Mouse (Mus musculus): ENCODE results near the gene Gas1. TPM values are rescaled to one million over a fixed set of nuclear protein-coding genes. Genes with fewer than 3 reads are reported as not detected.
A peak's percentile ranks its signal among the peaks of the same experiment; 100 is the strongest.

Gas1 gene
- total RNA-seq (2022): 1 to 10 TPM; 7.3 to 9.0 (median 8.2) TPM

DNA sequence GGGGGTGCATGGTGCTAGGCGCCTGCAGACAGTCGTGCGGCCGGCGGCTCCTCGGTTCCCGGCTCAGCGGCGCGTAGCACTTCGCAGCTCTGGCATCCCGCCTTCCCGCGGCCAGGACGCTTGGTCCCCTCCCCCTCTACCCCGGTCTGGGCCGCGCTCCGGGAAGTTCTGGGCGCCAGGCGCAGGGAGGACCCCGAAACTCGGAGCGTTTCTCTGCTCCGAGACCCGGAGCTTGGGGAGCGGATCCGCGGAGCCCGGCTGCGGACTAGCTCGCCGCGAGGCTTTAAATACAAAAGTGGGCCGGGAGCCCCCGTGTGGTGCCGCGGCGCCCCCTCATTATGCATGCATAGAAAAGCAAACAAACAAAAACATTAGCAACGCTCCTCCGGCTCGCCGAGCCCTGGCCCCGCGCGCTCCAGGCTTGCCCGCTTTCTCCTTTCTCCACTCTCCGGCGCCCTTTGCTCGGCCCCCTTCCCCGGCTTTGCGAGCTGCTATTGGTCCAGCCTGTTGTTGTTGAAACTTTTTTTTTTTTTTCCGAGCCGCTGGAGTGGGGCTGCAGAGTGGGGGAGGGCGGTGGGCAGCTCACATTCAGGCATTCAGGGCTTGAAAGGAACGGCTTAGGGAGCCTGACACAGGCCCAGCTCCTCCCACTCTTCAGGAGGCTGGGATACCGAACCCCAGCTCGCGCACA, at the start of gene Gas1:
Gene Gas1, minus strand, starts transcription at position 260 of the 691 bp plus-strand sequence.
- DNase-seq (ENCODE audit: low spot score in 2 of 2): peak; percentile 76 to 84

DNA sequence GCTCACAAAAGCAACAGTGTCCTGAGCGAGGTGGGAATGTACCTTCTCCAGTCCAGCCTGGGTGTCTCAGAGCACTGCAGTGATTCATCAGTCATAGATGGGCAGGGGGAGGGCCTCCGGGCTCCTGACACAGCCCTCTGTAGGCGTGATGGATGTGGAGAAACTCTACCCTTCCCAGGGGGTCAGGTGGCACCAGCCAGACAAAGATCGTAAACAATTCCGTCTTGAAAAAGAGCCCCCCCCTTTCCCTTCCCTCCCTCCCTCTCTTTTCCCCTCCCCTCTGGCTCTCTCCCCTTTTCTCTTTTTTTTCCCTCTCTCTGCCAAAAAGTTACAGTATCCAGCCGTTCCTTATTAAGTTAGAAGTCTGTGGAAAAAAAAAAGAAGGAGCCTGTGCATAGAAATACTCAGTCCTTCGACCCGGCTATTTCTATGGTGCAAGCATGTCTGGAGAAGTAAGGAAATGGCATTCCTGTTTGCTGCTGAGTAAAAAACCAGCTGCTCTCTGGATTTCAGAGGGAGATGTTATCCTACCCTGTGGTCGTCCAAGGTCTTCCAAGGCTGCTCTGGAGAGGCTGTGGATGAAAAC, 49.2 kb upstream of the Gas1 start:
- no peak for DNase-seq (ENCODE audit: low spot score in 2 of 2)

DNA sequence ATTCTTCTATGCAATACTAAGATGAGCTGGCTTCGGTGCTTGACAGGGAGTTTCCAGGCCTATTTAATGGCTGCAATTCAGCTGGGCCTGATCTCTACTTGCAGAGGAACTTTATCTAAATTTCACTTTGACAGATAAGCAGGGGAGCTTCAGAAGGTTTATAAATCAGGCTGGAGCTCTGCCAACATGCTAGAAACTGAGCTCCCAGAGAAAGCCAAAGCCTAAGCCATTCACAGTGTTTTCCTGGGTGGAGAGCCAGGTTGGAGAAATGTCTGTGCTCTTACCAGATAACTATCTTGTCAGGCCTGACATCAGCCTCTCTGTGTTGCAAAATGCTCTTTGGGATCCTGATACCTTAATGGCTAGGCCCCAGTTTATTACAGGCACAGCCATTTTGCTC, 48.6 kb upstream of the Gas1 start:
- DNase-seq (ENCODE audit: low spot score in 2 of 2): no peak

DNA sequence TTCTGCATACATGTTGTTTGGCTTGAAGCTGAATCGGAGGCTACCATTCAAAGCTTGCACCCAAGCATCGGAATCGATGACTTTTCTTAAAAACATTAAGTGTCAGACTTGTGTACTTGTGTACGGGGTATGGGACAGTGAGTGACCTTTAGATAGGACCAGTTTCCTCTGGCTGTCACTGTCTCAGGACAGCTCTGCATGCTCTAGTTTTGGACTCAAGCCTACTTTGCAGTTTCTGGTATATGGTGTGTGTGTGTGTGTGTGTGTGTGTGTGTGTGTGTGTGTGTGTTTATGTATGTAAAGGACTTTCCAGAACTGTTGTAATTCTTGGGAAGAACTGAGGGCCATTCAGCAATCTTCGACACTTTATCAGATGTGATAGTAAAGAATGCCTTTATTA, 48.1 kb upstream of the Gas1 start:
- DNase-seq (ENCODE audit: low spot score in 2 of 2): no peak

DNA sequence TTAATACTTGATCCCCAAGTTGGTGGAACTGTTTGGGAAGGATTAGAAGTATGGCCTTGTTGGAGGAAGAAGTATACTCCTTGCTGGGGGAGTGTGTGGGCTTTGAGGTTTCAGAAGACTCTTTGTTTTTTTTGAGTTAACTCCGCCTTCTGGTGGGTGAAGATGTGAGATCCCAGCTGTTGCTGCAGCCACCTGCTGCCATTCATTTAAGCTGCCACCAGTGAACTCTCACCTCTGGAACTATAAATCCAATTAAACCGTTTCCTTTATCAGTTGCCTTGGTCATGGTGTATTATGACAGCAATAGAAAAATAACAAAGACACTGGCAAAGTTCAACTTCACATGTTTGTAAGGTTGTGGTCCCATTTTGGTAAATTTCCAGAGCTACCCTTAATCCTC, 46.6 kb upstream of the Gas1 start:
- DNase-seq (ENCODE audit: low spot score in 2 of 2): no peak

DNA sequence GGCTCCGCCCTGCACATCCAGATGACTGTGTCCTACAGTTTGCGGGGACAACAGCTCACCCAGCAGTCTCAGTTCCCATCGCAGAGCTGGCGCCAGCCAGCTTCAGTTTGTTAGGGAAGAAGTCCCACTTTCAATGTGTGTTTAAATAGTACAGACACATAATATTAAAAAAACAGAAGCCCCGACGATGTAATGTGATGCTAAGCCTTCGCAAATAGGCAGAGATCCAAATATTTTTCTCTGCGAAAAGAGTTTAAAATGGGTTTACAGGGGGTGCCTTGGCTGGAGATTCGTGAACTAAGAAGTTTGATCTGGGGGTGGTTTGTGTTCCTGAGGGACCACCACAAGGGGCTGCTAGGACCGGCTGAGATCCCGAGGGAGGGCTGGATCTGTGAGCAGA, 45.2 kb upstream of the Gas1 start:
- no peak for DNase-seq (ENCODE audit: low spot score in 2 of 2)

DNA sequence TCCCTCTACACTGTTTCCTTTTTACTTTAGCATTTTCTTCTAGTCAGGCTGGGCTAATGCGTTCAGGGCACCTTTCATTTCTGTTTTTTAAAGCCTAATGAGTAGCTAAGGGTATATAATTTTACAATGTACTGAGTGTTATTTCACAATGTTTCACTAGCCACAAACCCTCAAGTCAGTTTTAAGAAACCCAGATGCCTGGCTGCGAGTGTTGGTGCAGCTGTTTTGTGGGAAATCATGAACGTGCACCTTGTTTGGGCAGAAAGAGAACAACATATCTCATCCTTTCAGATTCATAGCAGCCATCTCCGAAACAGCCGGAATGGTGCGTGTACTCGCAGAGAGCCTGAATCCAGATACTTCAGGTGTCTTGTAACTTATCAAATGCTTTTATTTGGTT, 36.7 kb upstream of the Gas1 start:
- DNase-seq (ENCODE audit: low spot score in 2 of 2): no peak

DNA sequence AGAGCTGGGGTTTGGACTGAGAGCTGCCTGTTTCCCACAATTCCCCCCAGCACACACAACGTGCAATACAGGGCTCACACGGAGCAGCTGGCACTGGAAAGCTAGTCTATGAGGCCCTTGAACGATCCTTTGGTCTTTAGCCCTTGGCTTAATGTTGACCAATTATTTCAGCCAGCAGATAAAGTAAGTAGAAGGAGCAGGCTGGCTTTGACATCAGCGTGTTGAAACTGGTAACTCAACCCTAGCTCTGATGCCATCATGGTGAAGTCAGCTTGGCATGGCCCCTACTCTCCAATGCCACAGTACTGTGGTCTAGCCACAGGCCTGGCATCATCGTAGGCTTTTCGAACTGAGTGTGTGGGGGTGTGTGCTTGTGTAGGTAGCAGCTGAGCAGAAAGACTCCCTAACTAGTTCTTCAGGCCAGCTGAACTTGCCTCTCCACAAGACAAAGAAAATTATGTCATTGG, 30.0 kb upstream of the Gas1 start:
- no peak for DNase-seq (ENCODE audit: low spot score in 2 of 2)

DNA sequence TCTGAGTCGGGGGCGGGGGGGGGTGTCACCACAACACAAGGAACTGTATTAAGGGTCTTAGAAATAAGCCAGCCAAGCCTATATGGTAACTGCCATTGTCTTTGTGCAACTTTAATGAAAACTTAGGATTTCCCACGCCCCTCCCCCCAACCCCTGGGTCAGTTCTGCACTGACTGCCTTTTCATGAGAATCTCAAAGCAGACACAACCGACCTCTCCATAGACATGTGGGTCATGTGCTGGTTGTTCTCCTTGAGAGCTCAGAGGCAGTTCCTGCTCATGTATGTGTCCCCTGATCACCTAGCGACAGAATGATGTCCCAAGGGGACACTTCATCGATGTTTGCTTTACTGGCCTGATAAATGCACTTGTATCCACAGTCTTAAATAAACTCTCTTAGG, 27.6 kb upstream of the Gas1 start:
- DNase-seq (ENCODE audit: low spot score in 2 of 2): no peak

DNA sequence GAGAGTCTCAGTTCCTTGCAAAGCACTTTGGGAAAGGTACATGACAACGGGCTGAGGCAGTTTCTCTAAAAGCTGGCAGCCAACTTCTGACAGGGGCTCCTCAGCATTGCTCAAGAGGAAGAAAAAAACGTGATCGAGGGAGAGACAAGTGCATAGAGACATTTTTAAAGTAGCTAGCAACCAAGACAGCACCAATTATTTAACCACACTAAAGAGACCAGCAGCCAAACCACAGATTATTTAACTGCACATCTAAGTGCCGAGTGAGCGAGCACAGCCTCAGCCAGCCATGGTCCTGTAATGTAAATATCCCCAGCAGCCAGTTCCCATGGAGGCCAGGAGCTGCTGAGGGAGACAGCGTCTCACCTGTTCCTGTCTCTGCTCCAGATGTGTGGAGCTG, 16.1 kb upstream of the Gas1 start:
- DNase-seq (ENCODE audit: low spot score in 2 of 2): no peak

DNA sequence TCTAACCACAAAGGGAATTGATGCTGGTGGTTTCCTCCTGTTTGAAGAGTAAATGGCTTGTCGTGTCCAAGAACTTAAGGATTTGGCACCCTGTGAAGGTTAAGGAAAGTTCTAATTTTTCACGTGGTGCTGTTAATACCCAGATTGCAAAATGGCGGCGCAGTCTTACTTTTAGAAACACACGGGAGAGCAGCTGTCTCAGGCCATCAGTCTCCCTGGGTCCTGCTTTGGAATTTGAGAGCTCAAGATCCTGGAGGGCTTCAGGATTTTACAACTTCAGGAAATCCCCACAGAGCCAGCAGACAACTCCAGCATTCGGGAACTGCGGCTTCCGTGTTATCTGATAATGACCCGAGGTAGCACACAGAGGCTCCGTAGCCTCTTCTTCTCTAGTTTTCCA, 12.8 kb upstream of the Gas1 start:
- DNase-seq (ENCODE audit: low spot score in 2 of 2): no peak

DNA sequence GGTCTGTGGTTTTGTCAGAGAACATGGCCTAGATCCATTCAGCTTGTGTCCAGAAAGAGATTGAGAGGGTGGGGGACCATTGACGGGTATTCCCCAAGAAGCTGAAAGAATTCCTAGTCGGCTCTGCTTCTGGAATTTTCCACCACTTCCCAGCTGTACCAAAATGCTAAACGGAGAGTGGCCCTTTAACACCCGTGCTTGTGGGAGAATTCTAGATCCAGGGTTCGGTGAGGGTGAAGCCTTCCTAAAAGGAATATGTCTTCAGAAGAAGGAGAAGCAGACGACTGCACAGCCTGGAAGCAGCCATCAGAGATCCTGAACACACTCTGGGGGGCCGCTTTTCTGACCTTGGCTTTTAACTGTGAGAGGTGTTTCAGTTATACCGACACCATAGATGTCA, 11.8 kb upstream of the Gas1 start:
- no peak for DNase-seq (ENCODE audit: low spot score in 2 of 2)

DNA sequence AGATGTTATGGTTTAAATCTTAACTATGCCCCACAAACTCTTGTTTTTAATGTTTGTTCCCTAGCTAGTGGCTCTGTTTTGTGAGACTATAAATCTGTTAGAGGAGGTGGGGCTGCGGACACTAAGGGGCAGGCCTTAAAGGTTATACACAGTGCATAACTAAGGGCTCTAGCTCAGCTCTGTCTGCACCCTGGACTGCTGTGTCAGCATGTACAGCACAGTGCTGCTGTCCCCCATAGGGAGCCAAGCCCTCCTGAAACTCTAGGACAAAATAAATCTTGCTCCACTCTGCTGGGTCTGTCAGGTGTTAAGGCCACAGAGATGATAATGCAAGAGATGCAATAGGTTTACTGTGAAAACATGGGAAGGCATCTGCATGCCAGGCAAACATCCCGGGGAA, 10.1 kb upstream of the Gas1 start:
- DNase-seq (ENCODE audit: low spot score in 2 of 2): no peak

DNA sequence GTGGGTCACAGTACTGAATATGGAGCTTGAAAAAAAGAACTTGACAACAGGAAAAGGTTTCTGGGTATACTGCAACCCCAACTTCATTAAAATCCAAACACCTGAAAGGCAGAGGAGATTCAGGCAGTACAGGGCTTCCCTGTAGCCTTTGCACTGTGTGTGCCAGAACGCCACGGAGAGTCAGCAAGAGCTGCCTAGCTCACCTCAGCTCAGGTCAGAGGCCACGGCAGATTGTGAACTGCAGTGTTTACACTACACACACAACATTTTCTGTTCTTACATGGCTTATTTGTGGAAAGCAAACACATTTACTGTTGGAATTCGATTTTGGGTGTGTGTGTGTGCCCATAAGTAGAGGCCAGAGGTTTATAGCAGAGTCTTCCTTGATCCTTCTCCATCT, 5.2 kb upstream of the Gas1 start:
- no peak for DNase-seq (ENCODE audit: low spot score in 2 of 2)

DNA sequence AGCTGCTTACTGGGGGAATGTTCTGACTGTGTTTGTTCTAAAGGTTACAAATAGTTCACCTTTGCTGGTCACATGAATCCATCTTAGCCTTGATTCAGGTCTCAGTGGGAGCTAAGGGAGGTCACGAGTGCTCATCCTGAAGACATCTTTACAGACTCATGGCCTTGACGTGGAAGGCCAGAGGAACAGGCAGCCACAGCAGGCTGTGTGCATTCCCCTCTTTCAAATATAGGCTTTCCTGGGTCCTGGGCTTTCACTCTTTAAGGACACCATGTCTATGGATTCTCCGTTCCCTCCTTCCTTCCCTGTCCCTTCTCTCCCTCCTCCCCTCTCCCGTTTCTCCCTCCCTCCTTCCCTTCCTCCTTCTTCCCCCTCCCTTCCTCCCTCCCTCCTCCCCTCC, 2.5 kb upstream of the Gas1 start:
- no peak for DNase-seq (ENCODE audit: low spot score in 2 of 2)

DNA sequence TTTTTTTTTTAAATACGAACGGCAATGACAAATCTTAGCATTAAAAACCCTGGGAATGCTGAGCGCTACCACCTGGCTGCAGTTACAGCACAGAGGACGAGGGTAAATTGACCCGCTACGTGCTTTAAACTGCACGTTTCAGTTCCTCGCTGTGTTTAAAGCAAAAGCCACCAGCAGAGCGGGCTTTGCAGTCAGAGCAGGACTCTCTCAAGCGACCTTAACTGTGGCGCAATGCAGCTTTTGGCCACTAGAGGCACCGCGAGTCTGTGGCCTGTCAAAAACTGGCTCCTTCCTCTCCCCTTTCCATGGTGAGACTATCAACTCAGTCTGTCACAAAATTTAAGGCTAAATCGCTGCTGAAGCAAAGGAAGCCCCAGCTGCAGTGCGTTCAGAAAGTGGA, 1.3 kb upstream of the Gas1 start:
- peak; percentile 87 to 96 for DNase-seq (ENCODE audit: low spot score in 2 of 2)

DNA sequence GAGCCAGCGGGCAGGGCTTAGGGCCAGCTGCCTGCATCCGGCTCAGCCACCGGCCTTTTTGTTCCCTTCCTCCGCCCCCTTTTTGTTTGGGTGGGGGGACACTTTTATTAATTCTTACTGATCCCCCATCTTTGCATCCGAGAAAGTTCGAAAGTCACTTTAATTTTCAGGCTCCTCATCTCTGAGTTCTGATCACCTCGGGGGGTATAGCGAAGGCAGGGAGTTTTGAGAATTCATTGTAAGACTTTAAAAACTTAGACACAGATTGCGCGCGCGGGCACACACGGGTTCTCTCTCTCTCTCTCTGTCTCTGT, 589 bp upstream of the Gas1 start:
- DNase-seq (ENCODE audit: low spot score in 2 of 2): no peak

DNA sequence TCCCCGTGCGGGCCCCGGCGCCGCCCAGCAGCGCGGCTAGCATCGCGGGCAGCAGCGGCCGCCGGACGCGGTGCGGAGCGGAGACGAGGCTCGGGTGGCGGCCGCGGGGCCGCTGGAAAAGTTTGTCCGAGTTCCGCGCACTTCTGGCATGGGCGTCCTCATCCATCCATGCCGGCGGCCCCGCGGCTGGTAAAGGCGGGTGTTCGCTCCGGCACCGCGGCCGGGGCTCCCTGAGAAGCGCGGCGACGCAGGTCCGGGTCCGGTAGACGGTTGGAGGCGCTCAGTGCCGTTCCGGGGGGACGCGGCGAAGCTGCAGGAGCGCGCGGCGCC, 424 bp downstream of the Gas1 start:
- no peak for DNase-seq (ENCODE audit: low spot score in 2 of 2)

DNA sequence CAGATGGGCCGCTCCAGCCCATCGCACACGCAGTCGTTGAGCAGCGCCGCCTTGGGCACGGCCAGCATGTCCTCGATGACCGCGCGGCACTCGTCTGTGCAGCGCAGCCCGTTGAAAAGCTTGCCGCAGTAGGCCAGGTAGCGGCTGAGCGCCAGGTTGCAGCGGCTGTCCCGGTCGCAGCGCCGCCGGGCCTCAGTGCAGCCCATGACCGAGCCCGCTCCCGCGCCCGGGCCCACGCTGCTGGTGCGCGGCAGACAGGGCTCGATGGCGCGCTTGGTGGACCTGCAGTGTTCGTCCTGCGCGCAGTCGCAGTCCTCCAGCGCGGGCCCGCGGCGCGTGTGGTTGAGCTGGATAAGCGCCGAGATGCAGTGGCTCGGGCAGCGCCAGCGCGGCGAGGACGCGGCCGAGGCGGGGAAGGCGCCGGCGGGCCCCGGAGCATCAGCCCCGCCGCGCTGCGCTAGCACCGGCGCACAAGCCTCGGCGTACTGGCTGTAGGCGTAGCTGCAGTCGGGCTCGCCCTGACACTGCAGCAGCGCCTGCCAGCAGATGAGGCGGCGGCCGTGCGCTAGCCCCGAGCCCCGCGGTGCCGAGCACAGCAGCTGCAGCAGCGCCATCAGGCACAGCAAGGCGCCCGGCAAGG, 909 bp downstream of the Gas1 start:
- peak; percentile 25 to 47 for DNase-seq (ENCODE audit: low spot score in 2 of 2)

DNA sequence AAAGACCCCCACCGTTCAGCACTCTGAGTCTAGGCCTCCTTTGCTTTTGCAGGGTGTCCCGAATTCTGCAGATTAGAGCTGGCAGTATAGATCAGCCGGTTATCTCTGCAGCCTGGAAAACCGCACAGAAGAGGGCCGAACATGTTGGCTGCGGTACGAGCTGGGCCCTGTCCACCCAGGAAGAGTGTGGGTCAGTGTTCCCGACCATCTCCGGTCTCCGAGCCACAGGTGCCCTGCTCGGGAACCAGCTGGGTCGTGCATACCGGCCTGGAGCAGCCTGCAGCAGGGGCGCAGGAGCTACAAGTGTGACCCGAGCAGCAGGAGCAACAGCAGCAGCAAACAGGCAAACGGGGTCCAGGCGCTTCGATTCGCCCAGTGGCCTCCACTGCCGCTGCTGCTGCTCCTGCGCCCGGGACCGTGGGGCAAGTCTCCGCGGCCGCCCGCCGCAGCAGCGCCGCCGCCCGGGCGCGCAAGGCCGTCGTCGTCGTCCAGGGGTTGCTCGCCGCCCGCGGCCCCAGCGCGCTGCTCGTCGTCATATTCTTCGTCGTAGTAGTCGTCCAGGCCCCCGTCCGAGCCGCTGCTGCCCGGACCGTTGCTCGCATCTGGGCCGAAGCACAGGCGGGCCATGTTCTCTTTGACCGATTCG, 1.6 kb downstream of the Gas1 start:
- peak in 1 of 2 experiments; percentile 9 for DNase-seq (ENCODE audit: low spot score in 2 of 2)

DNA sequence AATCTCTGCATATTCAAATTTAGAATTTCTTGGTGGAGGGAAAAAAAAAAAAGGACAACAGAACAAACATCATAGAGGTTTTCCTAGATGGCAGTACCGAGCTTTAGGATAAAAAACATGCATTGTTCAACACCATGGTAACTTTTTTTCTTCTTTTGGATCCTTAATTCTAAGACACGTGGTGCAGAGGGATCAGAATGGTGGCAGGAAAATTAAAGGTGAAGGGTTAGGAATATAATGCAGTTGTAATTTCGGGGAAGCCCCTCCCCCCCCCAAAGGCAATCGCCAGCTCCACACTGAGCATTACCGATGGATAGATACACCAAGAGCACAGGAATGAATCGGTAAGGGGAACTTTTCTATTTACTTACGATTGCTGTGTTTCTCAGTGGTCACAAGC, 2.2 kb downstream of the Gas1 start:
- no peak for DNase-seq (ENCODE audit: low spot score in 2 of 2)

DNA sequence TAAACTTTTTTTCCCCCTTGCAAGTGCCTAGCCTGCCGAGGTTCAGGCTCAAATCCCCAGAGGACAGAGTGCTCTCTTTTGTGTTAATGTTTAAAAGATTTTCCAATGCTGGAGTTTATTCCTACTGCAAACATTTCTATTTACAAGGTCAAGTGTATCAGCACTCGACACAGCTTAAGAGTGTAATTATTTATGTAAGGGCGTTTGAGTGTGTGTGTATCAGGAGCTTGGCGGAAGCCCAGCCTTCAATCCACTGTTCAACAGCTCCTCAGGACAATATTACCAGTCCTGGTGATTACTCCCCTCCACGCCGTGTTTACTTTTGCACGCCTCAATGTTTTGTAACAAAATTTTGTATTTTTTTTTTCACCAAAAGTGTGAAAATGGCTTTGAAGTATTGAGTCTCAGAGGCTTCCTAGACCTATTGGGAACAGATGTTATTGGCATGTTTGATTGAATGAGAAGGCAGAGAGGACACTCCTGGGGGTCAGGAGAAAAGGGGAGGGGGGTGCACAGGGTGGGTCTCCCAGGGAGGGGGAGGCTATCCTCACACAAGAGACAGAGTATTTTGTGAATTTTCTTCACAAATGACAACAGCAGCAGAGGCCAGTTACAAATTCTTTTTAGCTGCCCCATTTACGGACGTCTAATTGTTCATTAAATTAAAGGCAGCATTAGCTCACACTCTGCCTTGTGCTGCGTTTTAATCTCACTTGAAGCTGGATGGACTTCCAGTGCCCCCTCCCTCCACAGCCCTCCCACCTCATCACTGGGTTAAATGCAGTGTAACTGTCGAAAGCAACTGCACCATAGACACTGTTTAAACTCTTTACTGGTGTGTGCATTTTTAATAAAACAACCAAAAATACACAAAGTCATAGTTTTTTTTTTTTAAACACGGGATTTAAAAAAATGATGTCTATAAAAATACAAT, 3.3 kb downstream of the Gas1 start:
- DNase-seq (ENCODE audit: low spot score in 2 of 2): no peak
